Mouse (Mus musculus) hindbrain, embryonic 12.5 days (tissue): Measurements from ENCODE around the gene 4833423E24Rik. TPM values are rescaled to one million over a fixed set of nuclear protein-coding genes. Genes with fewer than 3 reads are reported as not detected.

Experiments
- ATAC-seq: fragments of 200-750 bp; cut with Nextera tagmentation; 2 replicates; pipeline ENCODE4 v1.8.0; 2017; ENCODE audit warnings: moderate TSS enrichment; ENCODE audit not compliant: low FRiP score
- H3K27ac ChIP-seq: fragments of 300-500 bp; sonication (generic); 2 replicates; pipeline ENCODE4 v1.5.1; 2016; ENCODE audit warnings: mild to moderate bottlenecking
- H3K27me3 ChIP-seq: fragments of 300-500 bp; sonication (generic); 2 replicates; pipeline ENCODE4 v1.6.1; 2016; ENCODE audit warnings: mild to moderate bottlenecking
- H3K36me3 ChIP-seq: fragments of 300-500 bp; sonication (generic); 2 replicates; pipeline ENCODE4 v1.6.1; 2016; ENCODE audit warnings: mild to moderate bottlenecking
- H3K4me1 ChIP-seq: fragments of 300-500 bp; sonication (generic); 2 replicates; pipeline ENCODE4 v1.6.1; 2016
- H3K4me2 ChIP-seq: fragments of 300-500 bp; sonication (generic); replicated peaks from 2 replicates; pipeline ENCODE4 v1.6.1; 2016; ENCODE audit warnings: mild to moderate bottlenecking
- H3K4me3 ChIP-seq: fragments of 300-500 bp; sonication (generic); 2 replicates; pipeline ENCODE4 v1.5.1; 2016; ENCODE audit warnings: mild to moderate bottlenecking
- H3K9ac ChIP-seq: fragments of 300-500 bp; sonication (generic); 2 replicates; pipeline ENCODE4 v1.6.1; 2016; ENCODE audit warnings: mild to moderate bottlenecking, moderate library complexity
- H3K9me3 ChIP-seq: fragments of 300-500 bp; sonication (generic); replicated peaks from 2 replicates; pipeline ENCODE4 v1.6.1; 2016; ENCODE audit warnings: mild to moderate bottlenecking
- WGBS: fragments of 180-500 bp; shearing (Covaris S2); methylation state at CpG from one replicate; pipeline ENCODE4 v1.1.7; 2016; 5-methylcytosine and 5-hydroxymethylcytosine counted together
- polyA plus RNA-seq: library from polyadenylated mRNA; unstranded; fragments of >200 nt; fragmentation: Nextera tagmentation; extraction: Ambion mirVana; gene quantifications from 2 replicates; pipeline ENCODE4 v1.2.1, GENCODE M21; 2016

4833423E24Rik gene
- polyA plus RNA-seq, 1 experiment from 2014 or later: 0.09 TPM

DNA sequence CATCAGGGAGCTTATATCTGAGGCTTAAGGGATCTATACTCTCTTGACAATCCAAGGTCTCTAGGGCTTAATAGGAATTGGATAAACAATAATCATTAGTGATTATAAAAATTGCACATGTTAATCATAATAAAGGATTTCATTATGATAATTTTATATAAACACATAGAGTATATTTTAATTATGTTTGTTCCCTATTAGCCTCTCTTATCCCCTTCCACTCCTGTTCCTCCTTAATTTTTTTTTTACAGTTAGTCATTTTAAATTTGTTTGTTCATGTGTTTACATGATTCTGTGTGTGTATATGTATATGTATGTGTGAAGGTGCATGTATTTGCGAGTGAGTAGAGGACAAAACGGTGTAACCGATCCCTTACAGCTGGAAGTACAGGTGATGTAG is 82.5 kb downstream of the 4833423E24Rik start, which contains the start of gene Olfr994:
Gene Olfr994, minus strand, starts transcription at position 101 of the 400 bp plus-strand sequence.
- 93% methylated on average over 3 of the region's 3 CpGs for WGBS
- no peaks in the 10 kb centered on the region for H3K4me1 ChIP-seq
- H3K4me3 ChIP-seq: no peak within 1 kb of the TSS
- no peaks in the 10 kb centered on the region for H3K27me3 ChIP-seq
- ATAC-seq: no peak
- no peak within 1 kb of the TSS for H3K9ac ChIP-seq
- H3K4me2 ChIP-seq: no peak within 1 kb of the TSS
- H3K36me3 ChIP-seq: no peaks in the 10 kb centered on the region
- H3K27ac ChIP-seq: no peak within 1 kb of the TSS
- H3K9me3 ChIP-seq: no peaks in the 10 kb centered on the region

Other genes with a start within 250 kb of the 4833423E24Rik start
- not detected in 2 replicates for gene Olfr987, start 179.7 kb downstream of the 4833423E24Rik start, polyA plus RNA-seq
- not detected in 2 replicates for gene Olfr988, start 155.8 kb downstream of the 4833423E24Rik start, polyA plus RNA-seq
- gene Olfr992, start 109.6 kb downstream of the 4833423E24Rik start, polyA plus RNA-seq: not detected in 2 replicates
- gene Olfr993, start 104.1 kb downstream of the 4833423E24Rik start, polyA plus RNA-seq: not detected in 2 replicates
- gene Olfr994, start 82.6 kb downstream of the 4833423E24Rik start, polyA plus RNA-seq: not detected in 2 replicates
- gene Olfr995, start 75.4 kb downstream of the 4833423E24Rik start, polyA plus RNA-seq: not detected in 2 replicates
- gene Olfr996, start 60.2 kb upstream of the 4833423E24Rik start, polyA plus RNA-seq: not detected in 2 replicates
- not detected in 2 replicates for gene Olfr998, start 69.9 kb upstream of the 4833423E24Rik start, polyA plus RNA-seq
- gene Olfr1000, start 92.9 kb upstream of the 4833423E24Rik start, polyA plus RNA-seq: not detected in 2 replicates
- gene Olfr1002, start 131.7 kb upstream of the 4833423E24Rik start, polyA plus RNA-seq: not detected in 2 replicates
- not detected in 2 replicates for gene Olfr154, start 145.4 kb upstream of the 4833423E24Rik start, polyA plus RNA-seq
- not detected in 2 replicates for gene Olfr1006, start 159.7 kb upstream of the 4833423E24Rik start, polyA plus RNA-seq
- not detected in 2 replicates for gene Olfr1008, start 170.4 kb upstream of the 4833423E24Rik start, polyA plus RNA-seq
- not detected in 2 replicates for gene Olfr1009, start 196.4 kb upstream of the 4833423E24Rik start, polyA plus RNA-seq
- gene Olfr1012, start 243.7 kb upstream of the 4833423E24Rik start, polyA plus RNA-seq: not detected in 2 replicates
- not detected in 2 replicates for gene Olfr1013, start 248.1 kb upstream of the 4833423E24Rik start, polyA plus RNA-seq